Mouse (Mus musculus): ENCODE data around the gene Mavs.

Gene Mavs

DNA sequence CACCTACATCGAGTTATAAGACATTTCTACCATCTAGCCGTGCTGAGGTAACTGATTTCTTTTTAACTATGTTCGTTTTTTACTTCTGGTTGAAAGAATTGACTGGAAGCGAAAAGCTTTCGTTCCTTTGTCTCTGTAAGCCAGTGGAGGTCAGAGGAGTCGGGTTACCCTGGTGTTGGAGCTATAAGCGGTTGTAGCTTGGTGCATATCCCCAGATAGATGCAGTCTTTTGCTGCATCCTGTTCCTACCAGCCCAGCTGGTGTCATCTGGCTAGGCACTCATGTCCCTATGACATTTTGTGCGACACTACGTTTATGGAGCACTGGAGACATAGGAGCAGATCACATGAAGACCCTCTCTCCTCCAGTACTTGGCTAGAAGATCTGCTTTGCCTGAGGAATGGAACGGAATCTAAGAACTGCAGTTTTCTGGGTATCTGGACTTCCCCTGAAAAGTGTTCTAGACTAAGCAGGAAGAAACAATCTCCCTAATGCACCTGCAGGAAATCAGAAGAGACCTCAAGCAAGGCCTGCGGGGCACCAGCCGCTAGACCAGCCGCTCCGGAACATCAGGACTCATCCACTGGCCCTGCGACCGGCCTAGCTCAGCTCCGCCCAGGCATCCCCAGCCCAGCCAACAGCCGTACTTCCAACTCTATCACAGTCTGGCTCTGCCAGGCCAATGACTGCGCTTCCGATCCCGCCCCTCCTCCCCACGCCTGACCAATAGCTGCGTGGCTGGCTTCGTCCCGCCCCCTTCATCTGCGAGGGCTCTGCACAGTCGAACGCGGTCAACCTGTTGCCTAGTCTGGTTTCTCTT lies at the start of gene Mavs:
Gene Mavs (plus strand): TSS at position 757 of the 820 bp plus-strand sequence.
- DNase-seq (ENCODE audit: low read depth), result peak; percentile 95

DNA sequence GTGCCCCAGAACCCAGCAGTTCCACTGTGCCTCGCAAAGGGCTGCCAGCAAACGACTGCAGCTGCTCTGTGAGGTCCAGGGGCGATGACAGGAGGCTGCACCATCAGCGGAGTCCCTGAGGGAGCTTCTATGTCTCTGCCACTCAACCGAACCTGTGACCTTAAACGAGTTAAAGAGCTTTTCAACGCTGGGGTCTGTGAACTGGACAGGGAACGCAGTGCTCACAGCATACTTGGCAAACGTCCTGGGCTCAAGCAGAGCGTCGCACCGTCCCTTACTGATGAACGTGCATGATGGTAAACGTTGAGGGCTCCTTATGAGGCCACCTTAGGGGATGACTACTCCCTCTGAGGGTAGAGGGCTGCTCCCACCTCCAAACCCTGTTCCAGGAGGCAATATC lies 47.5 kb upstream of the Mavs start:
- DNase-seq (ENCODE audit: low read depth), result no peak

DNA sequence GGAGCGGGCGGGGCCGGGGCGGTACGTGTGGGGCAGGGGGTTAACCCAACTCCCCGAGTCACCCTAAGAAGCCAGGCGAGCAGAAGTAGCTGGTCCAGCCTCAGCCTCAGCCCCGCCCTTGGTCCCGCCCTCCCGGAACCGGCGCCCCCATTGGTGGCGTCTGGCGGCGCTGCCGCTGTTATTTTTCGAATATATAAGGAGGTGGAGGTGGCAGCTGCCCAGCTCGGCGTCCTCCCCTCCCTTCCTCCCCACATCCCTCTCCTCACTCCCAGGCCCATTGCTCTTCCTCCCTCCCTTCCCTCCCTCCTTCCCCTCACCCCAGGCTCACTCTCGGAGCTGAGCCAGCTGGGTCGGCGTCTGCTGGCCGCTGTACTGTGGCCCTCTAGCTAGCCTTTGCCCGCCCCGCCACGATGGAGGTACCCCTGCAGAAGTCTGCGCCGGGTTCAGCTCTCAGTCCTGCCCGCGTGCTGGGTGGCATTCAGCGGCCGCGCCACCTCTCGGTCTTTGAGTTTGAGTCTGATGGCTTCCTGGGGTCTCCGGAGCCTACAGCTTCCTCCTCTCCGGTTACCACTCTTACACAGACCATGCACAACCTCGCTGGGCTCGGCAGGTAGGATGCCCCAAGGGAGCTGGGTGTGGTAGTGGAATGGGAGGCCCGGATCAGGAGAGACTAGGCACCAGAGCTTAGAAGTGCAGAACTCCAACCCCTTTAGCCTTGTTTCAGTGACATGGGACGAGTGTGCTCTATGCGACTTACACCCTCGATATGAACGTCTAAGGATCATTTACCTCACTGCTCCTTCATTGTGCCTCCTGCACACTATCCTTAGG lies 46.9 kb upstream of the Mavs start, which contains the start of the genes Cdc25b and Spef1:
Gene Cdc25b (plus strand): TSS at position 179 of the 831 bp plus-strand sequence.
Gene Spef1 (minus strand): TSS at position 512 of the 831 bp plus-strand sequence.
- DNase-seq (ENCODE audit: low read depth), result peak; percentile 86

DNA sequence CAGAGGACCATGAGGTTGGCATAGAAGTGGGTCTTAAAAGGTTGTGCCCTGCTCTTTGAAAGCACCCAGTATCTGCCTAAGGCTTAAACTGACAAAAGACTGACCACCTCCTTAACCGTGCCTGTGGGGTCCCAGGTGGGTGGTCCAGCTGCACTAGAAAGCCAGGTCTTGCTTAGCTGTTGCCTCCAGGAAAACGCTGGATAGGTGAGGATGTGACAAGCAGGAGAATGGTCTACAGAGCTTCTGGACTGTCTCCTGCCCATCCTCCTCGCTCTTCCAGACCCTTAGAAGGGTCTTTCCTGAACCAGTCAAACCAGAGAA lies 46.3 kb upstream of the Mavs start:
- DNase-seq (ENCODE audit: low read depth), result peak; percentile 33

DNA sequence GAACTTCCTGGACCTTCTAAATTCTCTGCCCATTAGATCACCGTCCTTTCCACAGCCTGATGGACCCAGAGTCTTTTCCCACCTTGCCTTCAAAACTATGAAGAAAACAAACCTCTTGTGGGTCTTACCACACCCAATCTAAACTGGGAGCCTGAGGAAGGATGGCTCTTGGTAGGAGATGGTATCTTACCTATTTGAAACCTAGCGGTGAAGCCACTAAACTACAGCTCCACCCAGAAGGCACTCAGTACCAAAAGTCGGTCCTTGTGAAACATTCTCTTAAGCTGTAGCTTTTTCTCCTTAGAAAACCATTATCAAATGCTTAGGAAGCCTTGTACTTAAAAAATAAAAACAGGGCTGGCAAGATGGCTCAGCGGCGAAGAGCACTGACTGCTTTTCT lies 45.6 kb upstream of the Mavs start:
- peak; percentile 61 for DNase-seq (ENCODE audit: low read depth)

DNA sequence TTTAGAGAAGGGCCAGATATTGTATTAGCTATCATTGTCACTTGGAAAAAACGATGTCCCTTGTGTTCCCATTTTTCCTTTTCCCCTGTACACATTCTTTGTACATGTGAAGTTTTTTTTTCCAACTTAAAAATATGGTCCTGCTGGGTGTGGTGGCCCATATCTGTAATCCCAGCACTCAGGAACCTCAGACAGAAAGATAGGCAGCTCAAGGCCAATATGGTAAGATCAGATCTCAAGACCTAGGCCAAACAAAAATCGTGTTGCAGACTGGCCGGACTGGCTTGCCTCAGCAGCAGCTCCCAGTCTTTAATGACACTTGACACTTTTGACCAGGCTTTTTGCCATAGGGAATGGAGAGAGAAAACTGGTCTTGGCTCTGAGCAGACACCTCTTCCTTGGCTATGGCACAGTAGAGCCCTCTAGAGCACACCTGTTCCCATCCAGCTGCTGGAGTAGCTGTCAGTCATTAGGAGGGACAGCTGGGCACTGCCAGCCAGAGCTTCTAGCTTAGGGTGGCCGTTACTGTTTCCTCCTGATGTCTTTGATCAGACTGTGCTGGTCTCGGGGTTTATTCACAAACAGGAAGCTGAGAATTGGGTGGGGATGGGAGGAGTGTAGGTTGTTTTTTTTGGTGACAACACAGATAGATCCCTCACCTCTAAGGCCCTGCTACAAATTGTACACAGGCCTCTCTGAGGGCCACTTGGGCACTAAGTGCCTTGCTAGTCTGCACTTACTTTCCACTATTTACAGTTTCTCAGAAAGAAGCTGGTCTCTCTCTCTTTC lies 44.1 kb upstream of the Mavs start:
- DNase-seq (ENCODE audit: low read depth), result peak; percentile 62

DNA sequence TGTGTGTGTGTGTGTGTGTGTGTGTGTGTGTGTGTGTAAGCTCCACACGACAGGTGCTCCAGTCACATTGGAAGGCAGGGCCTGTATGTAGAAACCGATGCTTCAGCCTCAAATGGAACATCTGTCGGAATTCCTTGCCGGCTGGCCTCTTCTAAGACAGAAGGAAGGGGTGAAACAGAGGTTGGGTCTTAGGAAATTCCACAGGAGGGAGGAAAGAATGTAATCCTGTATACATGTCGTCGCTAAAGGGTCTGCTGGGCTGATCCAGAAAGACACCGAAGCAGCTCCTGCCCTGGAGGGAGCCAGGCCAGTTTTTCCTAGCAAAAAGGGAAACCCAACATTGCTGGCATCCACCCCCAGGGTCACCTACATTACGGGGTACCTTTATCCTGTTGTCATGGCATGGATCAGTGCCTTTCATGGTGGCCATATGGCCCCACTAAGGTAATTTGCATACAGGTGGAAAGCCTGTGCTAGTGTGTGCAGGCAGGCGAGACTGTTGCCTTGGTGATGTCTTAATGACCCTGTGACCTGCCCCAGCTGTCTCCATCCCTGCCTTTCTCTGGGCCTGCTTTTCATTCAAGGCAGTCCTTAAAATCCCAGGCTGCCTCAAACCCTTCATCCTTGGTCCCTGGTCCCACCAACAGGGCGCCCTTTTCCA lies 43.4 kb upstream of the Mavs start:
- DNase-seq (ENCODE audit: low read depth), result no peak

DNA sequence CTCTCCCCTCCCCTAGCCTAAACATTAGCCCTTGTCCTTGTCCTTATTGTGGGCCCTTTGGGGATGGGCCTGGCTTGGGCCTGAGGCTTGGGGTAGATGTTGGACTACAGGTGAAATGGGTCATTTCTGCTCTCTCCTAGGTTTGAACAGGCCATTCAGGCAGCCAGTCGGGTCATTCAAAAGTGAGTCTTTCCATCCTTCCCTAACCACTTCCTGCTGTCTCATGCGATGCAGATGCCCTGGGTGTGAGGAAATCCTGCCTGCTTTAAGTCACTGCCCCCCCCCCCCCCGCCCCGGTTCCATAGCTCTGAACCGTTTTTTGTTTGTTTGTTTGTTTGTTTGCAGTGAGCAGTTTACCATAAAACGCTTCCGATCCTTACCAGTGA lies 42.9 kb upstream of the Mavs start:
- peak; percentile 37 for DNase-seq (ENCODE audit: low read depth)

DNA sequence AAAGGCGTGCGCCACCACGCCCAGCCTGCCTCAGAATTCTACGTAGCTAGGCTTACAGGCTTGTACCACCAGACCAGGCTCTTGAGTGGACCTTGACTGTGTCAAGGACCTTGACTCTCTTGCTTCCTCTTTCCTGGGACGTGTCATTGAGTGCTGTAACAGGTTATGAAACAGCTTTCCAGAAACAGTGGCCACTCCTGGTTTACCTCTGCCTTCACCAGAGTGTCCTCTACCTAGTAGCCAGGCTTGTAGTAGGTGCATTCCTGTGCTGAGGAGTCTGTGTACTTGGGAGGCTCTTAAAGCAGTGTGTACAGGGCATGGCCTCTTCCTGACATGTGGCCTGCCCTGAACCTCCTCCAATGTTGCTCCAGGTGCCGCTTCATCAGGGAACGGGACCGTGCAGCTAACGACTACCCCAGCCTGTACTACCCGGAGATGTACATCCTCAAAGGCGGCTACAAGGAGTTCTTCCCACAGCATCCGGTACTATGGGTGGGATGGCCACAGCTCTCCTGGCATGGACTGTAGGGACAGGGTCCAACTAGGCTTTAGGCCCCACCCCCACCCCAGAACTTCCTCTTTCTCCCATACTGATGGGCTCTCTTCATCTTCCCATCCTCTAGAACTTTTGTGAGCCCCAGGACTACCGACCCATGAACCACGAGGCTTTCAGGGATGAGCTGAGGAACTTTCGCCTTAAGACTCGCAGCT lies 37.1 kb upstream of the Mavs start:
- DNase-seq (ENCODE audit: low read depth), result no peak

DNA sequence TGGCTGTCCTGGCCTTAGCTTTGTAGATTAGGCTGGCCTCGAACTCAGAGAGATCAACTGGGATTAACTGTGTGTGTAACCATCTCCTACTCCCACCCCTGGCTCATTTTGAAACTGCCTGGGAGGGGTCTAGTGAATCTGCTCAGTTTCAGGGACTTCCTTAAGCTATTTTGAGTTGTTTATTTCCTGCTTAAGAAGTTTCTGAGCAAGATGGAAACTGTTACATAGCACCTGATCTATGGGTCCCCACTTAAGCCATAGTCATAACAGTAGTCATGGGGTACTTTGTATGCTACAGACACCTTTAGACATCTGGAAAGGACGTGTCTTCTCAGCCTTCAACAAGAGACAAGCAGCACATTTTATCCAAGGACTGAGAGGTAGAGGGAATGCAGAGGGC lies 33.2 kb upstream of the Mavs start:
- DNase-seq (ENCODE audit: low read depth), result no peak

DNA sequence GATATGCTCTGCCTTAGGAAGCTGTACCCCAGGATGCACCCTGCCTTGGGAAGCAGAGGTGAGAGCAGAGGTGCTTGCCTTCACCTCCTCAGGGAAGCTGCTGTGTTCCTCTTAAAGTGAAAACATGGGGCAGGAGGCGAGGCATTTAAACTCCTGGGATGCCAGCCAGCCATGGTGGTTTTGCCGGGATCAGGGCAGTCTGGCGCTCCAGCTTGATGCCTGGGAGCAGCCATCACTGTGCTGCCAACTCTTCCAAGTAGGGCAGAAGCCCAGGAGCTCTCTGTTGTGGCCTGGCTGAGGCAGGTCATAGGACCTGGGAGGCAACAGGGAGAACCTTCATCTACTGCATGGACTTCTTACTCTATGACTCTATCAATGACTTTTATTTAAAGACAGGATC lies 32.6 kb upstream of the Mavs start:
- no peak for DNase-seq (ENCODE audit: low read depth)

DNA sequence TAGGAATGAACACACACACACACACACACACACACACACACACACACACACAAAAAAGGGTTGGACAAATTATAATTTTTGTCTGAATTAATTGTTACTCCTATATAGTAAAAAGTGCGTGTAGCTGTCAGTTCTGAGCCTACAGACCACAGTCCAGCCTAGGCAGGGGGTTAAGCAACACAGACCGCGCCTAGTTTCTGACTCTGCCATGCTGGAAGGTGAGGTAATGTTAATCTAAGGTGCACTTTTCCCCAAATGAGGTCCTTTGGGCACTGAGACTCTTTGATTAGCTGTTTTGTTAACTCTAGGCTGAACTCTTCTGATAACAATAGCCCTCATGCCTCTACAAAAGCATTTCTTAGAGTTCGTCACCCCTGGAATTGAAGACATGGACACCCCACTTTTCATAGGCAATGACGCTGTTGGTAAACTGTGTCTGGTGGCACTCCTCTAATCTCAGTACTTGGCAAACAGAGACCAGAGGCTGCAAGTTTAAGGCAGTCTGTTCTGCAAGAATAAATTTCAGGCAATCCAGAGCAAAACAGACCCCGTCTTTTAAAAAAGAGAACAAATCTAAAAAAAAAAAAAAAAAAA lies 29.9 kb upstream of the Mavs start:
- no peak for DNase-seq (ENCODE audit: low read depth)

DNA sequence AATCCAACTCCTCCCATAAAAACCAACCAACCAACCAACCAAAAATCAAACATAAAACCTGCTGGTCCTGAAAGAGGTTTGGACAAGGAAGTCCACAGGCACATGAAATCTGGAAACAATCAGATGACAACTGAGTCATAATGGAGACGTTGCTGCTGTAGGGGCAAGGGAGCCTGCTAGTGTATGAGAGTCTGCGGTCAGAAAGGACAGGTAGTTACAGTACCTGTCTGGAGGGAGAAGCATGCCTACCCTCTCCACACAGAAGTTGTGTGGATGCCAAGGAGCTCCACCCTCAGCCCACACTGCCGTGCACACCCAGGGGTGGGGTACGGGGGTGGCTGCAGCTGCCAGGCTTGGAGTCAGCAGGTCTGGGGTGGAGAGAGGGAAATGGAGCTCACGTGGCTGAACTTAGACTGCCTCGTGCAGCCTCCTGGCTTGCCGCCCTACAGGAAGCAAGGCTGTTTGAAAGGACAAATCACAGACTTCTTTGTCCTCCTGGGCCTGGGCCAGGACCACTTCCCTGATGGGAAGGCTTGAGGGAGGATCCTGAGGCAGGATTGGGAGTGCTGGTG lies 29.4 kb upstream of the Mavs start:
- peak; percentile 52 for DNase-seq (ENCODE audit: low read depth)

DNA sequence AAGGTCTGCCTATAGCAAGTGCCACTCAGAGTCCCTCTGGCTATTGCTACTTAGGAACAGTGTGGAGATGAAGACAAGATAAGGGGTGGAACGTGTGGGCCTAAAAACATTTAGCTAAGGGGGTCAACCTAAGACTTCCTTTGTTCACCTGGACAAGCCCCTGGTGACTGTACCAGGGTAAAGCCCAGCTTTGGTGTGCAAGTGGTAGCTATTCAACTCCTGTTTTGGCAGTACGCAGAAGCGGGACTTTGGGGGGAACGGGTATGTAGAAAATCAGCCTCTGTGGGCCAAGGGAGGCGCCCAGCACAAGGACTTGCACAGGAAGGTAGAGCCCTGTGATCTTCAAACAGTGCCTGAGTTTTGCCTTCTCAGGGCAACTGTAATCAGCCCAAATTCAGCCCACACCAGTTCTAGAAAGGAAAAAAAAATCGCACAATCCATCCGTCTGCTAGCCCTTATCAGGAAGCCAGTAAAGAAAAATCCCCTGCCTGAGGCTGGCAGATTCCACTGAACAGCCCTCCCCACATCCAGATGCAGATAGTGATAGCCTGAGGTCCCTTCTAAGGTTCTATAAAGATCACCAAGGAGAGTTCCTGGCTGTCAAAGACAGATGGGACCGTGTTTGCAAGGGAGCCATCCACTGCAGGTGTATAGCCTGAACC lies 28.2 kb upstream of the Mavs start:
- DNase-seq (ENCODE audit: low read depth), result no peak

DNA sequence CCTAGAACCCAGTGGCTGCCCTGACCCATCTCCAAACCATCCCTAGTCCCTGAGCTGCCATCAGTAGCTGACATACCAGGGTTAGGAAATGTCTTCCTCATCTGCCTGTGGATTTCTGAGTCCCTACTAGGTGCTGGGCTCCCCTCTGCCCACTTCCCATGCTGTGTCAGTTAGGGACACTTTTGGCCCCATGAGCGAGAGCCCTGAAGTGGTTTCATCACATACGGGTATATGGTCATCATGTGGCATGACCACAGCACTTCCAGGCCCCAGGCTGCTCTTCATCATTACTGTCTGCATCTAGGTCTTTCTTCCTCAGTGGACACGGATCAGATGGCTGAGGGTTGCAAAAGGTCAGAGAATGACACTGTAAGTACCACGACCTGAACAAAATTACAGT lies 27.1 kb upstream of the Mavs start, which contains the start of gene Ap5s1:
Gene Ap5s1 (plus strand): TSS at position 301 of the 400 bp plus-strand sequence.
- DNase-seq (ENCODE audit: low read depth), result no peak

DNA sequence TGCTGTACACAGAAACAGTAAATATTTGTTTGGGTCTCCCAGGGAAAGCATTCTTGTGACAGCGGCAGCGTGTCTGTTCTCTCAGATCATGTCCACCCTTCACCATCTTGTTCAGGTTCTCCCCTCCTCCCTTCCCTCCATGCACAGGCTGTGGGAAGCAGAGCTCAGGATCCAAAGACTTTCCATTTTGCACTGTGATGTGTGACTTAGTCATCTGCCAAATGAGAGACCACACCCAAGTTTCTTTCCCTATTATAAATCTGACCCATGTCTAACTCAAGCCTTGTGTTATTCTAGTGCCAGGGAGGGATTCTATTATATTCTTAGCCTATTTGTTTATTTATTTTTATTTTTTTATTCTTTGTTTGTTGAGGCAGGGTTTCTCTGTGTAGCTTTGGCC lies 25.5 kb upstream of the Mavs start:
- DNase-seq (ENCODE audit: low read depth), result no peak

DNA sequence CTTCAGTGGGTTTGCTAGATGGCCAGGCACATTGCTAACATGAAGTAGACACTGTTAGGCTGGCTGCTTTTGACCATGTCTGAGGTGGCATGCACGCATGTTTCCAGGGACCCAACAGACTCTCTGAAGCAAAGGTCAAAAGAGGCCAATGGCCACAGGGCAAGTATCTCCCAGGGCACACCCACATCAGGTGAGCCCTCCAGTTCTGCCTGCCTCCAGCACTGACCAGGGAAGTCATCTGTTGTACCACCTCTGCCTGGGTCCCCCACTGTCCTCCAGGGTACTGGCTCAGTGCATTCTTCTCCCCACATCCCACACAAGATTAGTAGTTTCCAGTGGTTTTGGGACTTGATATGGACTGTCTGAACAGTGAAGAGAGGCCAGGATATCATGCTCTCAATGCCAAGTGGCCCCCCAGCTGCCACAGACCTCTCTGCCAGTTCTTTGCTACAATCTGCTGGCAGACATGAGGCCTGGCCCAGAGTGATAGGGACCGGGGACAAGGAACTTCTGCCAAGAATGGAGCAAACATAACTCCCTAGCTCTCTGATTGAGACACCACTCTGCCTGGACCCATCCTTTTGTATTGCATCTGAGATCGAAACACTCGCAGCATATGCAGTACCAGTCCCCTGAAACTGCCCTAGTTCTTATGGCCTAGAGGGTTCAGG lies 24.6 kb upstream of the Mavs start:
- no peak for DNase-seq (ENCODE audit: low read depth)

DNA sequence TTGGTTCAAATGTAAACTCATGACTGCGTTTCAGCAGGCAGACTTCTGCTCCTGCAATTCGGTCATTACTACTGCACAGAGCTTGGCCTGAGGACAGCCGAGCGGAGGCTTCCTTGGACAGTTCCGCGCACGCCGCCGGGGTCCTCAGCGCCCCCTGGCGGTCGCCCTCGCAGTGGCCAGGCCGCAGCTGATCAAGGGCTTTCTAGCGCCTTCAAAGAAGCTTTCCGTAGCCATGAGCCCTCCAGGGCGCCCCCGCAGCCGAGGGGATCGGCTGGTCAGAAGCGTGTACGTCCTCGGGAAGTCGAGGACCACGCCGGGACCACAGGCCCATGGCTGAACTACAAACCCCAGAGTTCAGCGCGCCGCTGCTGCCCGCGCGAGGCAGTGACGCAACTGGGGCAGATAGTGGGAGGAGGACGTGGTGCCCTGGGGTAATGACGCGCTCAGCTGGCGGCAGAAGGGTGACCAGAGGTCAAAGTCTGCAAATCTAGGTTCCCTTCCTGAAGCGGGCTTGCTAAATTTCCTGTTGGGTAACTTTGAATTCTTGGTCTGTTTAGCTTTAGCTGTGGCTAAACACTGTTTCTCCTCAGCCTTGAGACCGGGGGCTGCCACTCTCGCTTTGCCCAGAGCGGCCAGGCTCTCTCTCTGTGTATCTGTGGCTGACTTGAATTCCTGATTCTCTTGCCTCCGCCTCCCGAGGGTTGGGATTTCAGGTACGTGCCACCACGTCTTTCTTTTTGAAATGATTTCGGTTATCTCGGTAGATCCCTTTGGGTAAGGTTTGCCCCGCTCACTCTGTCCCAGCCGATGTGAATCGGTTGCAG lies 23.7 kb upstream of the Mavs start:
- DNase-seq (ENCODE audit: low read depth), result peak; percentile 92
